Mouse (Mus musculus) embryonic facial prominence, embryonic 11.5 days (tissue): ENCODE measurements around the gene Sult2b1. TPM values are rescaled to one million over a fixed set of nuclear protein-coding genes. Genes with fewer than 3 reads are reported as not detected.

Experiments
- polyA plus RNA-seq: library from polyadenylated mRNA; unstranded; fragments of >200 nt; fragmentation: Nextera tagmentation; extraction: Ambion mirVana; gene quantifications from 2 replicates; pipeline ENCODE4 v1.2.1, GENCODE M21; 2014

Sult2b1 gene
- polyA plus RNA-seq, 1 experiment from 2014 or later = 1.8 TPM

Other genes with a start within 250 kb of the Sult2b1 start
- gene Hsd17b14, start 229.8 kb downstream of the Sult2b1 start, polyA plus RNA-seq = 0.53 and 0.68 TPM in 2 replicates
- 47.0 and 47.3 TPM in 2 replicates for gene Bcat2, start 214.5 kb downstream of the Sult2b1 start, polyA plus RNA-seq
- 0.22 TPM in 1 of 2 replicates, not detected in the other for gene Fgf21, start 169.2 kb downstream of the Sult2b1 start, polyA plus RNA-seq
- gene Fut1, start 167.4 kb downstream of the Sult2b1 start, polyA plus RNA-seq = 0.38 TPM in 1 of 2 replicates, not detected in the other
- 0.08 and 0.11 TPM in 2 replicates for gene Izumo1, start 162.9 kb downstream of the Sult2b1 start, polyA plus RNA-seq
- gene Rasip1, start 157.2 kb downstream of the Sult2b1 start, polyA plus RNA-seq = 5.4 and 5.7 TPM in 2 replicates
- 1.4 and 1.8 TPM in 2 replicates for gene Mamstr, start 144.7 kb downstream of the Sult2b1 start, polyA plus RNA-seq
- 0.17 TPM in 1 of 2 replicates, not detected in the other for gene Fut2, start 118.3 kb downstream of the Sult2b1 start, polyA plus RNA-seq
- gene Ntn5, start 100.6 kb downstream of the Sult2b1 start, polyA plus RNA-seq = 0.25 TPM in 2 replicates
- gene Sec1, start 90.3 kb downstream of the Sult2b1 start, polyA plus RNA-seq = 0.27 and 0.42 TPM in 2 replicates
- 6.9 and 8.7 TPM in 2 replicates for gene Car11, start 84.8 kb downstream of the Sult2b1 start, polyA plus RNA-seq
- 4.9 and 5.6 TPM in 2 replicates for gene Dbp, start 79.6 kb downstream of the Sult2b1 start, polyA plus RNA-seq
- gene Rpl18, start 69.2 kb downstream of the Sult2b1 start, polyA plus RNA-seq = 1,026 and 1,114 TPM in 2 replicates
- 14.9 and 17.3 TPM in 2 replicates for gene Sphk2, start 66.7 kb downstream of the Sult2b1 start, polyA plus RNA-seq
- gene Fam83e, start 63.5 kb downstream of the Sult2b1 start, polyA plus RNA-seq = 0.21 and 0.35 TPM in 2 replicates
- gene Spaca4, start 58.9 kb downstream of the Sult2b1 start, polyA plus RNA-seq = not detected in 2 replicates
- 2.9 and 3.2 TPM in 2 replicates for gene Lmtk3, start 931 bp downstream of the Sult2b1 start, polyA plus RNA-seq
- gene Cyth2, start 29.9 kb upstream of the Sult2b1 start, polyA plus RNA-seq = 168 and 170 TPM in 2 replicates
- 2.1 and 2.7 TPM in 2 replicates for gene Kcnj14, start 40.1 kb upstream of the Sult2b1 start, polyA plus RNA-seq
- 78.6 and 81.7 TPM in 2 replicates for gene Grwd1, start 46.3 kb upstream of the Sult2b1 start, polyA plus RNA-seq
- gene Kdelr1, start 88.1 kb upstream of the Sult2b1 start, polyA plus RNA-seq = 85.2 and 85.7 TPM in 2 replicates
- gene Grin2d, start 93.7 kb upstream of the Sult2b1 start, polyA plus RNA-seq = 0.13 and 0.18 TPM in 2 replicates
- gene Syngr4, start 112.0 kb upstream of the Sult2b1 start, polyA plus RNA-seq = 0.85 and 1.0 TPM in 2 replicates
- 2.7 and 3.9 TPM in 2 replicates for gene Tmem143, start 112.3 kb upstream of the Sult2b1 start, polyA plus RNA-seq
- gene Emp3, start 136.7 kb upstream of the Sult2b1 start, polyA plus RNA-seq = 24.9 and 29.2 TPM in 2 replicates
- 2.1 and 2.4 TPM in 2 replicates for gene Ccdc114, start 139.4 kb upstream of the Sult2b1 start, polyA plus RNA-seq
- 0.04 and 0.18 TPM in 2 replicates for gene Abcc6, start 245.6 kb upstream of the Sult2b1 start, polyA plus RNA-seq
- gene Nomo1, start 249.0 kb upstream of the Sult2b1 start, polyA plus RNA-seq = 11.3 and 11.8 TPM in 2 replicates